Mouse (Mus musculus): ENCODE measurements around the gene Zdhhc15. TPM values are rescaled to one million over a fixed set of nuclear protein-coding genes. Genes with fewer than 3 reads are reported as not detected.

Zdhhc15 gene
- polyA plus RNA-seq, 1 experiment from 2014 or later = 13.2 TPM

DNA sequence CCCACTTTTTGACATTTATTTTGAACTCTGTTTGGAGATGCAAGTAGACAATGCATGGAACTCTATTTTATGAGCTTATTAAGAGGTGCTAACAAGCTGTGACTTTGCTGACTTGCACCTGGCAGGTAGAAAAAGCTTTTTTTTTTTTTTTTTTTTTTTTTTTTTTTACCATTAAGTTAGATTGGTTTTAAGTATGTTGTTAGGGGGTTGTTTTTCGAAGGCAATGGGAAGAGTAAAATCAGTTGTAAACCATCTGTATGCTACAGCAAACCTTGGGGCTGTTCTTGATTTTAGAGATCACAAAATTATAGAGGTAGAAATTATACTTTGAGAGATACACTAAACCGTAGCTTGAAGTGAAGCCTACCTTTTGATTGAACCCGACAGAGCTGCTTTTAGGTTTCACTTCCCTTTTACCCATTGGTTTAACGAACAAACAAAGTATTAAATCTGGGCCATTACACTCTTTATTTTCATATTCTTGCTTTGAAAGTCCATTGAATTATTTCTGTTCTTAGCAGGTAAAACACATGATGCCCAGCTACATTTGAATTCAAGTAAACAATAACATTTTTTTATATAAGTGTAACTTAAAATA is 181.9 kb downstream of the Zdhhc15 start:
- Histone ChIP-seq H3K27ac (ENCODE audit: low read depth) (no peak overlapping the region), H3K27me3 (ENCODE audit: insufficient read depth, low read length) (no peaks in the 10 kb centered on the region), H3K4me1 (ENCODE audit: insufficient read depth) (no peaks in the 10 kb centered on the region), H3K36me3 (ENCODE audit: insufficient read depth) (no peaks in the 10 kb centered on the region), H3K9me3 (ENCODE audit: low read depth, low read length) (no peaks in the 10 kb centered on the region), H3K4me2 (no peak overlapping the region), H3K9ac (no peak overlapping the region), H3K4me3 (ENCODE audit: low read depth, low read length) (no peak overlapping the region)
- WGBS = 78% methylated on average over 4 of the region's 4 CpGs
- DNase-seq (no peak), ATAC-seq (ENCODE audit: insufficient read depth) (no peak)
- no peak for TF ChIP-seq CTCF (IDR thresholded peaks at IDR 0.05; ENCODE audit: low read depth)

DNA sequence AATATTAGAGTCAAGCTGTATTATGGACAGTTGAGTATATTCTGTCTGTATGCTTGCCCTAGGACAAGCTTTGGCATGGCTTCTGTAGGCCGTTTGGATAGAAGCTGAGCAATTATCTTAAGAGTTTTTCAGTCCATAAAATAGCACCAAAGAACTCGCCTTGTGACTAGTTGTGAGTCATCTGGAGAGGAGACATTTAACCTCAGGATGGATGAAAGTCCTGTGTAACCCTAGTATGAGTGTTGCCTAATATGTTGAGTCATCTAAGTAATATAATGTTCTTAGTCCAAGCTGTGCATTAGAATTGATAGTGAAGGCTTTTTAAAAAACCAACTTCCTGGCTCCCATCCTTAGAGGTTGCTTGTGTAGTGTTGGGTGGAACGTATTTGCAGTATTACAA is 182.8 kb downstream of the Zdhhc15 start:
- Histone ChIP-seq H3K36me3 (ENCODE audit: insufficient read depth) (no peaks in the 10 kb centered on the region), H3K27ac (ENCODE audit: low read depth) (no peak overlapping the region), H3K4me3 (ENCODE audit: low read depth, low read length) (no peak overlapping the region), H3K9me3 (ENCODE audit: low read depth, low read length) (no peaks in the 10 kb centered on the region), H3K4me2 (no peak overlapping the region), H3K27me3 (ENCODE audit: insufficient read depth, low read length) (no peaks in the 10 kb centered on the region), H3K4me1 (ENCODE audit: insufficient read depth) (no peaks in the 10 kb centered on the region), H3K9ac (no peak overlapping the region)
- DNase-seq (no peak), ATAC-seq (ENCODE audit: insufficient read depth) (no peak)
- no peak for TF ChIP-seq CTCF (IDR thresholded peaks at IDR 0.05; ENCODE audit: low read depth)
- WGBS = 58% methylated on average over 3 of the region's 3 CpGs

Other genes starting within 250 kb of the Zdhhc15 start
- gene Uprt, start 188.2 kb downstream of the Zdhhc15 start, polyA plus RNA-seq (2014; fragmentation: Nextera tagmentation; extraction: Ambion mirVana) = 2.9 and 3.1 TPM in 2 replicates
- gene Magee2, start 186.2 kb upstream of the Zdhhc15 start, polyA plus RNA-seq (2014; fragmentation: Nextera tagmentation; extraction: Ambion mirVana) = 4.1 and 4.5 TPM in 2 replicates

Data from lung, embryonic 14.5 days (tissue).